Mouse (Mus musculus) midbrain, embryonic 15.5 days (tissue): ENCODE measurements at regions not wholly inside any gene's neighbourhood (a gene's known extent, or its start where the extent isn't known, plus 50 kb on each side); places are given as distances from the start of the nearest gene placed in this dataset.

ENCODE experiments used
- ATAC-seq: fragments of 200-750 bp; cut with Nextera tagmentation; replicated peaks from 2 replicates; pipeline ENCODE4 v1.8.0; 2017; ENCODE audit warnings: moderate TSS enrichment
- H3K27ac ChIP-seq: fragments of 300-500 bp; sonication (generic); 2 replicates; pipeline ENCODE4 v1.5.1; 2015; ENCODE audit warnings: mild to moderate bottlenecking, inconsistent platforms
- H3K27me3 ChIP-seq: fragments of 300-500 bp; sonication (generic); replicated peaks from 2 replicates; pipeline ENCODE4 v1.6.1; 2015; ENCODE audit warnings: inconsistent platforms
- H3K36me3 ChIP-seq: fragments of 300-500 bp; sonication (generic); replicated peaks from 2 replicates; pipeline ENCODE4 v1.6.1; 2015; ENCODE audit warnings: inconsistent platforms
- H3K4me1 ChIP-seq: fragments of 300-500 bp; sonication (generic); 2 replicates; pipeline ENCODE4 v1.6.1; 2015; ENCODE audit warnings: inconsistent platforms
- H3K4me2 ChIP-seq: fragments of 300-500 bp; sonication (generic); 2 replicates; pipeline ENCODE4 v1.6.1; 2015; ENCODE audit warnings: inconsistent platforms, mild to moderate bottlenecking, moderate library complexity
- H3K4me3 ChIP-seq: fragments of 300-500 bp; sonication (generic); 2 replicates; pipeline ENCODE4 v1.5.1; 2015; ENCODE audit warnings: mild to moderate bottlenecking, inconsistent platforms
- H3K9ac ChIP-seq: fragments of 300-500 bp; sonication (generic); 2 replicates; pipeline ENCODE4 v1.6.1; 2015; ENCODE audit warnings: mild to moderate bottlenecking, inconsistent platforms
- H3K9me3 ChIP-seq: fragments of 300-500 bp; sonication (generic); 2 replicates; pipeline ENCODE4 v1.6.1; 2016; ENCODE audit warnings: inconsistent platforms
- WGBS: fragments of 180-500 bp; shearing (Covaris S2); methylation state at CpG from one replicate; pipeline ENCODE4 v1.1.7; 2015; ENCODE audit warnings: mixed read lengths; 5-methylcytosine and 5-hydroxymethylcytosine counted together

DNA sequence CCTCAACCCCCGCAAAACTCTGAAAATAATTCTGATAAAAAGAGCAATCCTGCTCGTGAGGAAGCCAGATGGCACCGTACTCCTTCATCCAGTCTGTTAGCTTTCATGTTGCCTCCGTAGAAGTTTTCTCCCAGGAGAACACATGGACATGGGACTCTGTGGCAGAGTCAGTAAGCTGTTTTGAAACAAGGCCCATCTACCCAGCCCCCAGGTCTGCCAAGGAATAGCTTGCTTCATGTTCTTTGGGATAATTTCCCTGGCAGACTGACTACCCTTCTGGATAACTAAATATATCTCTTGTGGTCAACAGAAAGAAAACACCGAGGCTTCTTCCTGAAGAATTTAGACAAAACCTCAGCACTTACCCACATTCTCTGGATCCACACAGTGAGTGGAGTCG lies 111.2 kb upstream of the Spred1 start:
- no peaks in the 10 kb centered on the region for H3K9me3 ChIP-seq
- no peak overlapping the region for H3K4me2 ChIP-seq
- no peaks in the 10 kb centered on the region for H3K27me3 ChIP-seq
- no peak overlapping the region for H3K9ac ChIP-seq
- WGBS: 82% methylated on average over 6 of the region's 6 CpGs
- no peak for ATAC-seq
- H3K4me3 ChIP-seq: no peak overlapping the region
- no peak overlapping the region for H3K27ac ChIP-seq
- no peaks in the 10 kb centered on the region for H3K36me3 ChIP-seq
- no peaks in the 10 kb centered on the region for H3K4me1 ChIP-seq

DNA sequence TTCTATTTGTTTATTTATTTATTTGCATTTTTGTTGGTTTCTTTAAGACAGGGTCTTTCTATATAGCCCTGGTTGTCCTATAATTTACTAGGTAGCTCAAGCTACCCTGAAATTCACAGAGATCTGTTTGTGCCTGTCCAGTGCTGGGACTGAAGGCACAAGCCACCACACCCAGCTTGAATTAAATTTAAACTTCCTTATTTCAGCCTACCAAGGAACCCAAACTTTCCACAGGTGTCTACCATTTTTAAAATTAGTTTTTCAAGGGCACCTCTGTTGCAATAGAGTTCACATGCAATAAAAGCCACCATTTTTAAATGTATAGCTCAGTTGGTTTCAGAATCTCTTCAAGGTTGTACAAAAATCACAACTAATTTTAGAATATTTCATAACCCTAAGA lies 110.2 kb upstream of the Spred1 start:
- no peak overlapping the region for H3K27ac ChIP-seq

DNA sequence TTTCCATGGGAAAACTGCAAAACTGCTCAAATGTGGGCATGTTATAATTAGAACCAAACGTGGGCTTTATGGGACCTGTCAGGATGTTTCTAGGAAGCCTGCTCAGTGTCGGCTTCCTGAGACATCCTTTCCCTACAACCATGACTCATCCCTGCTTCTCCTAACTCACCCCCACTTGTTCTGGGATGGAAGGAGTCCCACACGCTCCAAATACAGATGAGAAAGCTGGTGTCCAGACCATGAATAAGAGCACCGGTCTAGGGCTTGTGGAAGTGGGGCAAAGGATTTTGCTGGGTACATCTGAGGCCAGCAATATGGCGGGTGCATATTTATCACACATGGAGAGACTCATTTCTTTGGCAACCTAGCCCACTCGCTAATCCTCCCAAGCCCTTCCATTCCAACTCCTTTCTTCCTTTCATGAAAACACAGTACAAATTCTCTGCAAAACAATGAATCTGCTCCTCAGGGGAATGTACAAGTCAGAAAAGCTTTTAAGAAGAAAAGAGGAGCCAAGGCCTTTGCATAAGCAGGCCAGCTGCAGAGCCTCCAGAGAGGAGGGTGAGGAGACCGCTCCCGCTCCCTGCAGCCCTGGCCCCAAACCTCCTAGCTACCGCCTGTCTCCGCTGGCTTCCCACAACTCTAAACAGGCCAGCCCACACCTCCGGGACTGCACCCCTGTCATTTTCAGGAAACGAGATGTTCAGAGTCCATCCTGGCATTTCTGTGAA lies 103.1 kb upstream of the Spred1 start:
- Histone ChIP-seq H3K4me3 (no peak overlapping the region), H3K36me3 (no peaks in the 10 kb centered on the region), H3K4me2 (no peak overlapping the region), H3K9me3 (no peaks in the 10 kb centered on the region), H3K27me3 (no peaks in the 10 kb centered on the region), H3K27ac (no peak overlapping the region), H3K9ac (no peak overlapping the region), H3K4me1 (0 out of 2 replicates have a peak, but pooled peaks cover 10% of the 10 kb centered on the region)
- ATAC-seq: peak; percentile 69
- 23% methylated on average over 12 of the region's 12 CpGs for WGBS

More for the DNA sequence above, 110.2 kb upstream of the Spred1 start:
- Histone ChIP-seq H3K4me1 (no peaks in the 10 kb centered on the region), H3K27me3 (no peaks in the 10 kb centered on the region), H3K4me2 (no peak overlapping the region), H3K36me3 (no peaks in the 10 kb centered on the region), H3K9ac (no peak overlapping the region), H3K4me3 (no peak overlapping the region), H3K9me3 (no peaks in the 10 kb centered on the region)
- ATAC-seq: no peak

DNA sequence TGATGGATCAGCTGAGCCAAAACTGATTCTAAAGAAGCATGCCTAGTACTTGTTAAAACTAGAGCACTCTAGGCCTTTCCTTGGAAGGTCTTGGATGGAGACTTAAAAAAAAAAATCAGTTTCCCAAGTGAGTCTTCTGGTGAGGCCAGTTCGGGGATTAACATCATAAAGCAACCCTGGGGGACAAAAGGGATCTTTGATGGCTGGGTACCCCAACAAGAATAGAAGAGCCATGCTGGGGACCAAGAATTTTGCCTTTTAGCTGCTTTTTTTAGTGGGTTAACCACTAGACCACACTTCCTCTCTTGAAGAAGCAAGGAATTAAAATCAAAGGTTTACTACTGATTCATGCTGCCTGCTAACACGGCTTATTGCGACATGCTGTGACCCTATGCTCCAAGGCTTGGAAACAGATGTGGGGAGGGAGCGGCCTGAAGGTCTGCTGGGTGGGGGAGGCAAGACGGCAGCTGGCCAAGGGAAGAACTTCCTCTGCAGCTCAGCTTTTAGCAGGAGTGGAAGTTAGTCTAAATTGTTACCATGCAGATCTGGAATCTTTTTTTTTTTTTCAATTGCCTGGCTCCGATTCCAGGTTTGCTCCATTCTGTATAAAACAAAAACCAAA lies 102.1 kb upstream of the Spred1 start:
- no peaks in the 10 kb centered on the region for H3K36me3 ChIP-seq
- H3K4me1 ChIP-seq: 0 out of 2 replicates have a peak, but pooled peaks cover 10% of the 10 kb centered on the region
- no peak for ATAC-seq
- H3K9ac ChIP-seq: no peak overlapping the region
- no peak overlapping the region for H3K4me2 ChIP-seq
- 11% methylated on average over 6 of the region's 6 CpGs for WGBS
- no peaks in the 10 kb centered on the region for H3K9me3 ChIP-seq
- H3K4me3 ChIP-seq: no peak overlapping the region
- H3K27ac ChIP-seq: no peak overlapping the region
- H3K27me3 ChIP-seq: no peaks in the 10 kb centered on the region

GRCm38 (mm10) chr2:117019552-117019951 lies 101.6 kb upstream of the Spred1 start:
- H3K4me1 ChIP-seq: 0 out of 2 replicates have a peak, but pooled peaks cover 10% of the 10 kb centered on the region
- 43% methylated on average over 1 of the region's 1 CpGs for WGBS
- ATAC-seq: no peak
- H3K4me3 ChIP-seq: no peak overlapping the region
- H3K4me2 ChIP-seq: no peak overlapping the region
- no peaks in the 10 kb centered on the region for H3K9me3 ChIP-seq
- no peak overlapping the region for H3K9ac ChIP-seq
- no peaks in the 10 kb centered on the region for H3K36me3 ChIP-seq
- no peak overlapping the region for H3K27ac ChIP-seq
- no peaks in the 10 kb centered on the region for H3K27me3 ChIP-seq

DNA sequence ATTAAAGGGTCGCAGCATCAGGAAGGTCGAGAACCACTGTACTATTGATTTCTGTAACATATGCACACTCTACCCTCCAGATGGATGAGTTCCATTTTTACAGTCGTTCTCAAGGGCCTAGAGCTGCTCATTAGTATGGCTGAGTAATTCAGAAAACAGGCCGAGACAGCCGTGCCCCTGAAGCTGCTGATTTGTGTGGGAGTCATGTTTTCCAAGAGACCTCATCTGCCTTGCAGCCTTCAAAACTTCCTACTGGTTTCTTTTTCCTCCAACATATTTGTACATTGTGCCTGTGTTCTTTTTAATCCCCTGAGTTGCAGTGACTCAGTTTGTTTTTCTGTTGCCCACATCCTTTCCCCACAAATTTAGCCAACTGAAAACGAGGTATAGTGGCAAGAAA lies 99.4 kb upstream of the Spred1 start:
- H3K4me3 ChIP-seq: no peak overlapping the region
- no peaks in the 10 kb centered on the region for H3K27me3 ChIP-seq
- no peak overlapping the region for H3K27ac ChIP-seq
- ATAC-seq: no peak
- H3K4me1 ChIP-seq: 0 out of 2 replicates have a peak, but pooled peaks cover 10% of the 10 kb centered on the region
- H3K4me2 ChIP-seq: no peak overlapping the region
- 47% methylated on average over 6 of the region's 6 CpGs for WGBS
- H3K9ac ChIP-seq: no peak overlapping the region
- H3K36me3 ChIP-seq: no peaks in the 10 kb centered on the region
- H3K9me3 ChIP-seq: no peaks in the 10 kb centered on the region

DNA sequence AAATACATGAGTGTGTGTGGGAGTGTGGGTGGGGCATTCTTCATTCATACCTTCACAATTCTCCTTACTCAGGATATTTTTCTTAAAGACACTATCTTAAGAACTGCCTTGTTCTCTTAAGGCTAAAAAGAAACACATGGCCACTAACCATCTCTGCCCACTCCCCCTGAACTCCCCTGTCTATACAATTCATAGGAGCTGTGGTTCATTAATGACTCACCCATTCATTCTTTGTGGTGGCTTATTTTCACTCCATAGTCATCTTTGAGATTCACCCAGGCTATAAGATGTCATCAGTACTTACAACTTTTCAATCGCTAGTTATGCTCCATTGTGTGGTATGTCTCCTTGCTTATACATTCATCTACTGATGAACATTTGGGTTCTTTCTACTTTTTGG lies 97.7 kb upstream of the Spred1 start:
- no peak overlapping the region for H3K27ac ChIP-seq
- H3K4me1 ChIP-seq: 0 out of 2 replicates have a peak, but pooled peaks cover 3% of the 10 kb centered on the region
- H3K36me3 ChIP-seq: no peaks in the 10 kb centered on the region
- no peak overlapping the region for H3K4me3 ChIP-seq
- no peak overlapping the region for H3K9ac ChIP-seq
- ATAC-seq: no peak
- 93% methylated on average over 1 of the region's 1 CpGs for WGBS
- H3K9me3 ChIP-seq: no peaks in the 10 kb centered on the region
- H3K27me3 ChIP-seq: no peaks in the 10 kb centered on the region
- no peak overlapping the region for H3K4me2 ChIP-seq

DNA sequence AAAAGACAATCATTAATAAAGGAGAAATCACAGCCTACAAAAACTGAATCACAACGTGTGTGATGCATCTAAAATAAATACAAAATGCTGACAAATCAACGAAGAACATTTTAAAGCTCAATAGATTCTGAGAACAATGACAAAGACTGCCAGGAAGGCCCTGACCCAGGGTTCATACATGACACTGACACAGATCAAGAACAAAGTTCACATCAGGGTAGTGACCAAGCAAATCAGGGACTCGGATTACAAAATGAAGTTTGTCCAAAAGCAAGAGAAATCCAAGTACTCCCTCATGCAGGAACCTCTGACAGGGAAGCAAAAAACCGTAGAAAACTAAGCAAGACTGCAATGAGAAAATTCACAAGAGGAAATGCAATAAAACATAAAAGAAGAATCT lies 94.1 kb upstream of the Spred1 start:
- 64% methylated on average over 4 of the region's 4 CpGs for whole genome bisulfite sequencing
- ATAC-seq: no peak
- no peak overlapping the region for H3K4me3 ChIP-seq
- no peak overlapping the region for H3K27ac ChIP-seq
- no peaks in the 10 kb centered on the region for H3K36me3 ChIP-seq
- no peaks in the 10 kb centered on the region for H3K9me3 ChIP-seq
- no peaks in the 10 kb centered on the region for H3K27me3 ChIP-seq
- H3K4me2 ChIP-seq: no peak overlapping the region
- no peak overlapping the region for H3K9ac ChIP-seq
- H3K4me1 ChIP-seq: no peaks in the 10 kb centered on the region

GRCm38 (mm10) chr2:117028771-117029170 lies 92.4 kb upstream of the Spred1 start:
- WGBS: 58% methylated on average over 6 of the region's 6 CpGs
- no peak overlapping the region for H3K27ac ChIP-seq
- H3K4me1 ChIP-seq: no peaks in the 10 kb centered on the region
- no peak for ATAC-seq
- no peak overlapping the region for H3K4me3 ChIP-seq
- H3K9me3 ChIP-seq: no peaks in the 10 kb centered on the region
- H3K27me3 ChIP-seq: no peaks in the 10 kb centered on the region
- H3K36me3 ChIP-seq: no peaks in the 10 kb centered on the region
- no peak overlapping the region for H3K4me2 ChIP-seq
- no peak overlapping the region for H3K9ac ChIP-seq

DNA sequence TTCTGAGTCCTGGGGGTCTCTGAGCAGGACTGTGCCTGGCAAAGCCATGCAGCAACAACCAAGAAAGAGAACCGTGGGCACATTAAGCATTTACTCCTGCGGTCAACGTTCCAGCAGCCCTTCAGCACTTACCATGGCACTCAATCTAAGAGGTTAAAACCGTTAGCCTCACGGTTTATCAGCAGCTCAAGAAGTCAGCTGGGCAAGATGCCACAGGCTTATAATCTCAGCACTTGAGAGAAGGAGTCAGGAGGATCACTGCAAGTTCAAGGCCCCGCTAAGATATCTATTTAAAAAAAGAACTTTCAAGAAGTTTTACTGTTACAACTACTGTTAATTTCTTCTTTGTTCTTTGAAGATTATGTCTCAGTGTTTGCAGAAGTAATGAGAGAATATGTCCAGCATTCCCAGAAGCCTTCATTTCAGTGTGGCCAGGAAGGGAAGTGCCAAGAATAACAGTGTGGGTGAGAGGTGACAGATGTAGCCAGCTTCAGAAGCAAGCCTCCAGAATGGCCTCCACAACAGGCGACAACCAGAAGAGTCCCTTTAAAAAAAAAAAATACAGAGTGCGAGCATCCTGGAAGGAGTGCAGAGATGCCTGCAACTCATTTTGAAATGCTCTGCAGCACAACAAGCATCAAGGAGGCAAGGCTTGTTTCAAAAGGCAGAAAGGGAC lies 84.8 kb upstream of the Spred1 start:
- no peak overlapping the region for H3K9ac ChIP-seq
- no peak overlapping the region for H3K4me3 ChIP-seq
- 87% methylated on average over 8 of the region's 8 CpGs for WGBS
- no peak overlapping the region for H3K4me2 ChIP-seq
- no peaks in the 10 kb centered on the region for H3K36me3 ChIP-seq
- no peaks in the 10 kb centered on the region for H3K4me1 ChIP-seq
- no peaks in the 10 kb centered on the region for H3K9me3 ChIP-seq
- ATAC-seq: no peak
- H3K27ac ChIP-seq: no peak overlapping the region
- no peaks in the 10 kb centered on the region for H3K27me3 ChIP-seq

- Histone ChIP-seq H3K4me3 (no peak overlapping the region), H3K27ac (no peak overlapping the region), H3K9me3 (no peaks in the 10 kb centered on the region), H3K36me3 (no peaks in the 10 kb centered on the region), H3K27me3 (no peaks in the 10 kb centered on the region), H3K4me2 (no peak overlapping the region), H3K4me1 (no peaks in the 10 kb centered on the region), H3K9ac (no peak overlapping the region)
- 29% methylated on average over 3 of the region's 3 CpGs for WGBS
- no peak for ATAC-seq
Measured at GRCm38 (mm10) chr2:117040211-117040610, 81.0 kb upstream of the Spred1 start.

DNA sequence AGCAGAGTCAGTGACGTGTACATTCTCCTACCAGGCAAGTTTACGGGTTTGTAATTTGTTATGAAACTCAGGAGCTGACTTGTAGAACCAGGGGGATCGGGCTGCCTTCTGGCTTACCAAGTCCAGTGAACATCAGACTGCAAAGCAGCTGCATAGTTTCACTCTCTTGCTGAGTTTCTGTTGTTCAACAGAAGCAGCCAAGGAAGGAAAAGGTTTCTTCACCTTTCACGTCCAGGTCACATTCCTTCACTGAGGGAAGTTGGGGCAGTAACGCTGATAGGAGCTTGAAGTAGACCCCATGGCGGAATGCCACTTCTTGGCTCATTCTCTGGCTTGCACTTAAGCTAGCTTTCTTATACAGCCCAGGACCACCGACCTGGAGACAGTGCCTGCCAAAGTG lies 77.3 kb upstream of the Spred1 start:
- H3K4me3 ChIP-seq: no peak overlapping the region
- H3K4me2 ChIP-seq: no peak overlapping the region
- ATAC-seq: no peak
- no peaks in the 10 kb centered on the region for H3K27me3 ChIP-seq
- H3K4me1 ChIP-seq: no peaks in the 10 kb centered on the region
- H3K9me3 ChIP-seq: no peaks in the 10 kb centered on the region
- H3K9ac ChIP-seq: no peak overlapping the region
- 87% methylated on average over 7 of the region's 7 CpGs for WGBS
- no peaks in the 10 kb centered on the region for H3K36me3 ChIP-seq
- H3K27ac ChIP-seq: no peak overlapping the region
